Mouse (Mus musculus): ENCODE results near the gene Klhl11.

GRCm38 (mm10) chr11:100479152-100479551 lies 6.6 kb upstream of the Klhl11 start:
- TF ChIP-seq CTCF (IDR thresholded peaks at IDR 0.05; ENCODE audit: borderline replicate concordance, control insufficient read depth, extremely low read depth, insufficient read depth, low read length, poor library complexity): no peak
- TF ChIP-seq POLR2A (IDR thresholded peaks at IDR 0.05; ENCODE audit: control insufficient read depth, extremely low read depth, insufficient read depth, low read length, poor library complexity): no peak
